Mouse (Mus musculus) spleen, postnatal 4 days (tissue): ENCODE data around the gene Tmem131l.
"Not testable (repeated sequence)": the region's sequence is repeated elsewhere in the genome, so short reads cannot be mapped to it uniquely, and the experiment has no call there.

Experiments
- DNase-seq, 2 experiments: peaks; one replicate each; pipeline ENCODE4 v3.0.0; 2022; ENCODE audit warnings: low spot score in 2 of 2

Tmem131l gene

DNA sequence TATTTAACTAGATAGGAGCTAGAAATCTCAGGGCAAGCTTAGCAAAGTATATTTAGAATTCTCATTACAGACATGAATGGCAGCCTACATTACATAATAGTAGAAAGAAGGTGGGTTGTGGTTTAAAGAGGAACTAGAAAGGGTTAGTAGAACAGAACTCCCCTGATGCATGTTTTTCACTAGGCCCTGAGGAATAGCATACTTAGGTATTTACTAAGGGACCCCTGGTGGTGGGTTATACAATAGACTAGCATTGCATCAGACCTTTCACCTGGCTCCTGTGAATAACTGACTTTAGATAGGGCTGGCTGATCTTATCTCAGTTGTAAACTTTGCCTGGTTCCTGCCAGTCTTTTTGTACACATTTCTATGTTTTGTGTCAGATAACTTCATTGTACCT, 172.9 kb downstream of the Tmem131l start:
- DNase-seq, result not testable (repeated sequence)

DNA sequence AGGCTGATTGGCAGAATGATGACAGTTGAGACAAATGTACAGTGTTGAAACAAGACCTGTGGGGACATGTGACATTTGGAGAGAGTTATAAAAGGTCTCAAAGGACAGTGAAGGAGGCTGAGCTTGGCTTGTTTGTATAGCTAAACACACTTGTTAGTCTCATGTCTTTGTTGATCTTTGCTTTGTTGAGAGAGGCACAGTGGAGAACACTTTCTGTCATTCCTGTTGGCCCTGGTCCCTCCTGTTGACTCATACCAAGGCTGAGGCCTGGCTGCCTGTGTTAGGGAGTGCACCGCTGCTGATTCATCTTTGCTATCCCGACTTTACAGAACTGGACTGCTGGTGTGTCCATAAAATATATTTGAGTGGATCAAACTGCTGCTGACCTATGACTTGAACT, 174.8 kb downstream of the Tmem131l start:
- DNase-seq, result no peak

DNA sequence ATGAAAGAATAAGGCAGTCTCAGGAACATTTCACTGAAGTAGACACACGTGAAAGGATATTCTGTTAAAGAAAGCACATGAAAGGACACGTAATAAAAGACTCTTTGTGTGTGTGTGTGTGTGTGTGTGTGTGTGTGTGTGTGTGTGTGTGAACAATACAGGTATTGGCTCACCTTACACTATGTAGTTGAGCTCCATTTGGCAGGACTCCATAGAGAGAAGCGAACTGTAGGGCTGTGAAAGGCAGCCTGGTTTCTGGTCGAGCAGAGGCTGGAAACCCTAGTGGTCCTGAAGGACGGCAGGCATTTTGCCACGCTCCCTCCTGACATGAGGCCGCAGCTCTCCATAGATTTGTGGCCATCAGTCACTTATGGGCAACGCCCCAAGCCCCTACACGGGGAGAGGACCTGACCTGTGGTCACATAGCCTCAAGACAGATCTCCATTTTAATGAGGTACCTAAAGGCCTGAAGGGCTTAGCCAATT, 175.9 kb downstream of the Tmem131l start:
- DNase-seq, result no peak

DNA sequence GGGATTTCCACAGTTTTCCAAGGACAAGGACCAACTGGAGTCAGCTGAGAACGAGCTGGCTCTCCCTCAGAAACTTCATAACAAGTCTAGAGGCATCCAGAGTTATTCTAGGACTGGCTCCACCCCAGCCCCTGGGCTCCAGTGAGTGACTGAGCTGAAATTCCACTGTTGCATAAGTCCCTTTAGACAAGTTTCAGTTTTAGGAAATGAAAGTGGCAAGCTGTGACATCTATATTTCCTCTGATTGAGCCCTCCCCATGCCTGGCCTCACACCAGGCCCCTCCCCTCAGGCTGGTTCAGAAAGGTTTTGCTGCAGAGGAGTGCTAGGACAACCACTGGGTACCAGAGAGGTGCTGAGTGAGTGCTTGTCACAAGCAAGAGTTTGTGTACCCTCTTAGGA, 177.0 kb downstream of the Tmem131l start:
- DNase-seq, result peak; percentile 59 to 72

DNA sequence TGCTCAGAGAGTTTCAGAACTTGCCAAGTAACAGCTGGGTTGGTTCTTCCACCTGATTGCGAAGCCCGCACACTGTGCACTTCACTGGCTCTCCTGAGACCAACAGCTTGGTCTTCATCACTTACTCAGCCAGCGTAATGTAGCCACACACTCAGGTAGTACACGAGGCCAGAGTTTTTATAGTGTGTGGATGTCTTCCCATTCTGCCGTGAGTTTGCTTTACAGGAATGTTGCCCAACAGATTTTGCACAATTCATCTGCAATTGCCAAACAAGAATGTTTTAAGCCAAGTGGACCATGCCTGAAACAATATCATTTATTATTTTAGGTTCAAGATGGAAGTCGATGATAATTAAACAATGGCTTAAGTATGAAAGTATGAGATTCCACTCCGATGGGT, 180.4 kb downstream of the Tmem131l start:
- DNase-seq, result no peak

DNA sequence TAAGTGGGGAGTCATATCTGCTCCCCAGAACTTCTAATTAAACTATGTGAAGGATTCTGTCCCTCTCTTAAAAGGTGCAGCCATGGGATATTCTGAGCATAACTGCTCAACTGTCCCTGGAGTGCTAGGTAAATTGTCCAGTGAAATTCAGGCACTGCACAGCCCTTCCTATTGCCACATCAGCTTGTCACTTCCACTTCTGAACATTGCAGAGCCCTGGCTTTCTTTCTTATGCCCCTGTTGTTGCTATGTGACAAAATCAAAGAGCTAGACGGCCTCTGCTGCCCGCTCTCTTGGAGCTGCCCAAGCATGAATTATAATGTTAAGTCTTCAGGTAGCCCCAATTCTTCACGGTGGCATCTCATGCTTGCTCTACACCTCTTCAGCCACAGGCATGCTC, 180.9 kb downstream of the Tmem131l start:
- no peak for DNase-seq

DNA sequence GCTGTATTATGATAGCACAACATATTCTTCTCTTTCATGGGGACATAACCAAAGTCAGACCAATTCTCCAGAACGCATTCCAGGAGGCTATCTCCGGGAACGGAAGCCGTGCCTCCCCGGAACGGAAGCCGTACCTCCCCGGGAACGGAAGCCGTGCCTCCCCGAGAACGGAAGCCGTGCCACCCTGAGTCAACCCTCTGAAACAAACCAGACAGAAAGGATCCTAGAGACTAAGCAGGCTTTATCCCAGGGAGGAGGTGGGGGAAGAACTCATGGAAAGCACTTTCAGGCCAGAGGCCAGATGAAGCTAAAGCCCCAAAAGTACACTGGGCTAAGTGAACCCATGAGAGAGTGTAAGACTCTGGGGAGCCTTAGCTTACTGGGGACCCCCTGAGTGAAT, 182.4 kb downstream of the Tmem131l start:
- no peak for DNase-seq

DNA sequence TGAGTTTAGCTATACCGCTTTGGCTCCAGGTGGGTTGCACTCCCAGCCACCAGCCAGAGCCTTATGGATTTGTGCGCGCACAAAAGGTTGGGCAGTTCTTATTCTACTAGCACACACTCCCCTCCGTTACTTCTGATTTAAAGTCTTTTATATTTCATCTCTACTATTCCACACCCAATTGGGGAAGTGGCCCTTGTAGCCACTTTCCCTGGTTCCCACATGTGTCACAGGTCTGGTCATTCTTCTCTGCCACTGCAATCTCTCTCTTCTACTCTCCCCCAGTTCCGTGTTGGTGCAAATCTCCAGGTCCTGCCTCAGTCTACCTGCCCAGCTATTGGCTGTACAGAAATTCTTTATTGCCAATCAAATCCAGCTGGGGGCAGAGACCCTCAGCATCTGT, 184.3 kb downstream of the Tmem131l start:
- peak in 1 of 2 experiments; percentile 7 for DNase-seq

DNA sequence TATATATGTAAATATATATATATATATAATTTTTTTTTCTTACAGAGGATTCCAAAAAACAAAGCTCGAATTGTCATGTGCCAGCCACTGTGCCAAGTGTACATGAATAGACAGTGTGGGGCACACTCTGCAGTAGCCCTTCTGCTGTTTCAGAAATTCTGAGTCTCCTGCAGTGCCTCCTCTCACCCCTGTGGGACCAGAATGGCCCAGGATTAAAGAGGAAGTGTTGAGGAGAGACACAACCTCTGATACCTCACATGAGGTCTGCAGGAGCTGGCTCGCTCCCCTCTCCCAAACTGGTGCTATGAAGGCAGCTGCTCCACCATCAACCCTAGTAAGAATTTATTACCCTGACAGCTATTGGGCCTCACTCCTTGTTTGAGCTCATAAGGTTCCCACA, 190.6 kb downstream of the Tmem131l start:
- no peak for DNase-seq
